Comparison of ENCODE assay signal across 8 mouse cellular contexts in genomic region chrX:159708076-159708830, GRCm38 (mm10).
DNase-seq lines count a peak whose midpoint lies in the region; ATAC-seq and TF ChIP-seq lines count a peak whose summit lies in the region.

No protein-coding gene starts in this region.

- no peak for DNase-seq in neural tube, embryonic 10.5 days (ENCODE audit: extremely low spot score, low spot score)
- DNase-seq in lung, postnatal 0 days (ENCODE audit: low spot score), result peak; percentile 7
- peak; percentile 58 for DNase-seq in thymus, postnatal 0 days (ENCODE audit: low spot score)
- no peak for DNase-seq in cerebellum, adult 11-12 months
- no peak for DNase-seq in right cerebral cortex, adult 18-20 months
- no peak for DNase-seq in urinary bladder, adult 18-20 months (ENCODE audit: low spot score in 2 of 2)

- peak overlapping the region; percentile 14; the same call in 1 of the 2 replicates for H3K4me2 ChIP-seq in neural tube, embryonic 12.5 days (replicated peaks)
- H3K4me2 ChIP-seq in embryonic facial prominence, embryonic 12.5 days (replicated peaks), result no peak overlapping the region
- H3K4me2 ChIP-seq in lung, postnatal 0 days (replicated peaks; ENCODE audit: low read depth, low read length), result no peak overlapping the region

- H3K4me1 ChIP-seq in neural tube, embryonic 12.5 days, result no peaks in the 10 kb centered on the region; the same call in 1 of the 2 replicates
- H3K4me1 ChIP-seq in embryonic facial prominence, embryonic 12.5 days, result peaks cover 4% of the 10 kb centered on the region; the same call in 1 of the 2 replicates
- no peaks in the 10 kb centered on the region for H3K4me1 ChIP-seq in lung, postnatal 0 days (ENCODE audit: insufficient read depth, low read depth, low read length)

- no peak for ATAC-seq in neural tube, embryonic 12.5 days (ENCODE audit: low FRiP score, low read depth)
- no peak for ATAC-seq in embryonic facial prominence, embryonic 12.5 days (ENCODE audit: insufficient number of reproducible peaks, insufficient read depth, low FRiP score, low TSS enrichment)
- no peak for ATAC-seq in lung, postnatal 0 days

- TF ChIP-seq EP300 in lung, postnatal 0 days (IDR thresholded peaks at IDR 0.05), result no peak

- 23% methylated on average over 8 of the region's 8 CpGs for WGBS in neural tube, embryonic 12.5 days
- 24% methylated on average over 8 of the region's 8 CpGs for WGBS in embryonic facial prominence, embryonic 12.5 days
- WGBS in lung, postnatal 0 days, result 25% methylated on average over 8 of the region's 8 CpGs

- H3K36me3 ChIP-seq in neural tube, embryonic 12.5 days, result no peaks in the 10 kb centered on the region
- no peaks in the 10 kb centered on the region for H3K36me3 ChIP-seq in embryonic facial prominence, embryonic 12.5 days
- no peaks in the 10 kb centered on the region for H3K36me3 ChIP-seq in lung, postnatal 0 days (ENCODE audit: insufficient read depth, low read length)

- no peak overlapping the region for H3K9ac ChIP-seq in neural tube, embryonic 12.5 days
- H3K9ac ChIP-seq in embryonic facial prominence, embryonic 12.5 days, result no peak overlapping the region
- H3K9ac ChIP-seq in lung, postnatal 0 days (replicated peaks; ENCODE audit: low read depth), result no peak overlapping the region

- H3K27ac ChIP-seq in neural tube, embryonic 12.5 days, result no peak overlapping the region
- peak overlapping the region; percentile 17; the same call in 1 of the 2 replicates for H3K27ac ChIP-seq in embryonic facial prominence, embryonic 12.5 days
- no peak overlapping the region for H3K27ac ChIP-seq in lung, postnatal 0 days (ENCODE audit: low read length)

- TF ChIP-seq CTCF in lung, postnatal 0 days (IDR thresholded peaks at IDR 0.05), result no peak

- no peaks in the 10 kb centered on the region for H3K27me3 ChIP-seq in neural tube, embryonic 12.5 days (replicated peaks)
- no peaks in the 10 kb centered on the region; the same call in 1 of the 2 replicates for H3K27me3 ChIP-seq in embryonic facial prominence, embryonic 12.5 days
- no peaks in the 10 kb centered on the region for H3K27me3 ChIP-seq in lung, postnatal 0 days (replicated peaks; ENCODE audit: insufficient read depth, low read length)

- H3K4me3 ChIP-seq in neural tube, embryonic 12.5 days, result no peak overlapping the region
- no peak overlapping the region for H3K4me3 ChIP-seq in embryonic facial prominence, embryonic 12.5 days
- no peak overlapping the region for H3K4me3 ChIP-seq in lung, postnatal 0 days (ENCODE audit: low read depth, low read length)

- H3K9me3 ChIP-seq in neural tube, embryonic 12.5 days, result no peaks in the 10 kb centered on the region
- no peaks in the 10 kb centered on the region for H3K9me3 ChIP-seq in embryonic facial prominence, embryonic 12.5 days
- no peaks in the 10 kb centered on the region for H3K9me3 ChIP-seq in lung, postnatal 0 days (ENCODE audit: low read length)

Comparison
In these comparisons a context has a peak if more than half of its experiments do, and no peak if none do; other contexts are left out.
1. DNase-seq: peak in lung, postnatal 0 days (single experiment) and thymus, postnatal 0 days (single experiment); none in neural tube, embryonic 10.5 days (single experiment), cerebellum, adult 11-12 months (single experiment), right cerebral cortex, adult 18-20 months (single experiment) and urinary bladder, adult 18-20 months (0 of 2).